Mouse (Mus musculus) liver, adult 2 months (tissue): ENCODE data around the gene Rfx1.

ENCODE experiments used
- CTCF ChIP-seq: fragments of 200-500 bp; IDR thresholded peaks from 2 replicates; pipeline ENCODE4 v1.5.1; 2011; ENCODE audit warnings: low read depth, low read length, control low read depth
- POLR2A ChIP-seq: fragments of 200-500 bp; IDR thresholded peaks from 2 replicates; pipeline ENCODE4 v1.6.1; 2011; ENCODE audit warnings: low read length, control low read depth; ENCODE audit not compliant: insufficient read depth; ENCODE audit errors: extremely low read depth

DNA sequence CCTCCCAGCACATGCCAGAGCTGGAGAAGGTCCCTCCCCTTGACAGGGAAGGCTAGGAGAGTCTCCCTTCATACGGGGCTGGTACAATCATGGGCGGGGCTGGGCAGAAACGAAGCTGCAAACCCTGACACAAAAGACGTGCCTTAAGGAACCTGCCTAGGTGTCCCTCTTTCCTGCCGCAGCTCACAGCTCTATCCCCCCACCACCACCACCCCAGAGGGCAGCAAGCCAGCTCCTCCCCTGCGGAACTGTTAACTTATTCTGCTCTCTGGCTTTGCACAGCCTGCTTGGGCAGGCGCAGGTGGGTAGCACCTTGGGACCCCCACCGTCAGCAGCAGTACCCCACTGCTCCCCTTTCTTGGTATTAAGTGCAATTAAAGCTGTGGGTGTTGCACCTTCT lies 29.4 kb downstream of the Rfx1 start:
- TF ChIP-seq CTCF (no peak), POLR2A (no peak)
